Mouse (Mus musculus): ENCODE measurements around the gene Tmem132d.

The Tmem132d gene

DNA sequence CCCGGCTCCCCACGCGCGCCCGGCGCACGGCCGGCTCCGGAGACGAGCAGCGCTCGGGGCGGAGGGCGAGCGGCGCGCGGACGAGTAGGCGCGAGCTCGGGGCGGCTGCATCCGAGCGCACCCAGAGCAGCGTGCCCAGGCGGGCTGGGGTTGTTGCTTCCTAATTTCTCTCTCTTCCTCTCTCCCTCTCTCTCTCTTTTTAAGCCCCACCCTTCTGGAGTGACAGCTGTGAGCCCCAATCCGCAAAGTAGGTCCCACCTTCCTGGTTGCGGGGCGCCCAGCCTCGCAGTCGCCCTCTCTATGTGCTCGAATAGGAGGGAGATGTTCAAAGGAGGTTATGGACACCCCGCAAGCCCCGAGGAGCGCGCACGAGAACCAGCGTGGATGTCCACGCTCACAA lies at the start of gene Tmem132d:
TSS of gene Tmem132d (minus strand) at position 162 of the 400 bp plus-strand sequence.
- peak; percentile 56 to 67 for DNase-seq (ENCODE audit: low spot score in 2 of 2)

DNA sequence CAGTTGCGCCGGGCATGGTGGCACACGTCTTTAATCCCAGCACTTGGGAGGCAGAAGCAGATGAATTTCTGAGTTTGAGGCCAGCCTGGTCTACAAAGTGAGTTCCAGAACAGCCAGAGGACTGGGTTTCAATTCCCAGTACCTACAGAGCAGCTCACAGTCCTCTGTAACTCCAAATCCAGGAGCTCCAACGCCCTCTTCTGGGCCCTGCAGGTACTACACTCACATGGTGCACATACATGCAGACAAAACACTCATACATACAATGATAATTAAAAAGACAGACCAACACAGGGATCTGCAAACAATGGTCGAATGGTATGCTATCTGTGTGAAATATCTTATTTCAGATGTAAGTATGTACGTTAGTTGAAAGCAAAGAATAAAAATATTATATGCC lies 47.9 kb upstream of the Tmem132d start:
- no peak for DNase-seq (ENCODE audit: low spot score in 2 of 2)

DNA sequence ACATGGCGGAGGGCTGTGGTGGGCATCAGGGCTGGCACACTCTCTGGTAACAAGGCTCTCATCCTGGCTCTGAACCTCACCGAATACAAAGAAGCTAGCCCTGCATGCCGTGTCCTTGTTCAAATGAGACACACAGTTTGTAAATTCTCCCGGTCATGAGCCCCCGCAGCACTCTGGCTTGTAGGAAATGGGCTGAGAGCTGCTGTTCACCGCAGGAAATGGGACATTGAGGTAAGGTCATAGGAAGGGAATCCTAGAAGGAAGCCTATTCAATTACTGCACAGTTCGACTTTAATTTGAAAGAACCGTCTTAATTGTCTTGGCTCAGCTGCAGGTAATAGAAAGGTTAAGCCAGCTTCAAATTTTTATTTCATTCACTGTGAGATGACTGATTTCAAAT lies 42.5 kb upstream of the Tmem132d start:
- no peak for DNase-seq (ENCODE audit: low spot score in 2 of 2)

DNA sequence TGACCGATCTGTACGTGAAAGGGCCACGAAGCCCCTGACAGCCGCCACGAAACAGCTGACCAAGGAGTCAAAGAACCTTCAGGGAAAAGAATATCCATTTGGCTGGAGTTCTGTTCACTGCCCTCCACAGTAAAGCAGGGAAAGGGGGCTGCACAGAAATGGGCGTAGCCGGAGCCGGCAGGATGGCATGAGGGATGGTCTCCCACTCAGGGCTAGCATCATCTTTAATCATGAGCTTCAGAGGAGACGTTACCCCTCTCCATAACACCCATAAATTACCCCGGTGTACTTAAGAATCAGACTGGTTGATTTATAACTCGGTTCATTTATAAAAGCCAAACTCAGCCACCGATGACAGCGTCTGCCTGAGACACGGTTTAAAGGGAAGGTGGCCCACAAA lies 36.9 kb upstream of the Tmem132d start:
- DNase-seq (ENCODE audit: low spot score in 2 of 2), result no peak

DNA sequence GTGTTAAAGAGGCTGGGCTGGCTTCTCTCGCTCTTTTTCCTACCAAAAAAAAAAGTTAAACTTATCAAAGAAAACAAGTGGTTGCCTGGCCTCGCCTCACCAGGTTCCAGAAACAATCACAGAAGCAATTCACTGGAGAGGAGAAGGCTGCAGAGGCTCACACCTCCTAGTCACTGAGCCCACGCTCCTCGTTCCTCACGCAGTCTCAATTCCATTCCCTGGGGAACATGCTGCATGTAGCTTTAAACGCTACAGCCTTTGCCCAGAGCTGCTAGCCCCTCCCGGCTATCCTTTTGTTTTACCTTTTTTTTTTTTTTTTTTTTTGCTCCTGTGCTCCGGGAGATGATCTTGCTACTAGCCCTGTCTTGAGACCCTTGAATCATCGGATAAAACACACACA lies 31.6 kb upstream of the Tmem132d start:
- peak in 1 of 2 experiments; percentile 8 for DNase-seq (ENCODE audit: low spot score in 2 of 2)

DNA sequence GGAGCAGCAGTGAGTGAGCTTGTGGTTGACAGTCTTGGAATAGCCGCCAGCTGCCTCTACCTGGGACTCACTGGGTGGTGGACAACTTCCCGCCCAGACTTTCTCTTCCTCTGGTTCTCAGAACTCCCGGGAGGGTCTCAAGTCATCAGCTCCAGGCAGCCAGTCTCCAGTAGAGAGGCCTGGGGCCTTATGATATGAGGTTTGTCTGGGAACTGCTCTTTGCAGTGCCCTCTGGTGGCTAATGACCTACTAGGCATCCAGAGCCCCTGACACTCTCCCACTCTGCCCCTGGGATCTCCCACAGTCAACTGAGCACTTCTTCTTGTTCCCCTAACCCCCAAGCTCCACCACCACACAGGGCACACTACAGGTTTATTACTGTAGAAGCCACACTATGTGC lies 27.7 kb upstream of the Tmem132d start:
- no peak for DNase-seq (ENCODE audit: low spot score in 2 of 2)

DNA sequence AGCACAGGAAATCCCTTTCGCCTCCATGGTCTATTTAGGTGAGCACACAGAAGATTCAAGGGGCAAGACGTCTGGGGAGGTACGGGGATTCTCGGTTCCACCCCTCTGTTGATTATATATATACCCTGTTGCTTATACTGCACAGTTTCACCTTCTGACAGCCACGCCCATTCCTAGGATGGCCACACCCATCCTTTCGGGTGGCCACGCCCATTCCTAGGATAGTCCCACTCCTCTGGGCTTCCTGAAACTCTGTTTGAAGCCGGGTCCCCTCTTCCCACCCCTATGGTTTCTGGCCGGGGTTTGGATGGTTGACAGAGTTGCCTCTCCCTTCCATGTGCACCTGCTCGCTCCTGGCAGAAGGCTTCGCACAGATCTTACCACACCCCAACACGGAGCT lies 22.9 kb upstream of the Tmem132d start:
- no peak for DNase-seq (ENCODE audit: low spot score in 2 of 2)

DNA sequence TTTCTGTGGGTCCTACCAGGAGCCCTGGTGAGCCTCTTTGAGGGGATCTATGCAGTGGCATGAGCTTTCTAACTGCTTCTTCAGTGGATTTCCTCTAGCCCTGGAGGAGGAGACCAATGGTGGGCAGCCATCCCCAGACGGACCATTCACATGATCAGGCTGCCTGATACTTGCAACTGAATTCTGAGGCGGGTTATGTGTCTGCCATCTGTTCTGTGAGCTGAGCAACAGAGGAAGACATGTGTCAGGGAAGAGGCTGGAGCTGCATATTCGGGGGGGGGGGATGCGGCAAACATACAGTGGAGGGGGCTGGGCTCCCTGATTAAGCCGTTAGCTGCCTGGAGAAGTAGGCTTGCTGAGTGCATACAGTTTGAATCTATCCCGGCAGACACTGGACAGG lies 19.3 kb upstream of the Tmem132d start:
- DNase-seq (ENCODE audit: low spot score in 2 of 2), result no peak

DNA sequence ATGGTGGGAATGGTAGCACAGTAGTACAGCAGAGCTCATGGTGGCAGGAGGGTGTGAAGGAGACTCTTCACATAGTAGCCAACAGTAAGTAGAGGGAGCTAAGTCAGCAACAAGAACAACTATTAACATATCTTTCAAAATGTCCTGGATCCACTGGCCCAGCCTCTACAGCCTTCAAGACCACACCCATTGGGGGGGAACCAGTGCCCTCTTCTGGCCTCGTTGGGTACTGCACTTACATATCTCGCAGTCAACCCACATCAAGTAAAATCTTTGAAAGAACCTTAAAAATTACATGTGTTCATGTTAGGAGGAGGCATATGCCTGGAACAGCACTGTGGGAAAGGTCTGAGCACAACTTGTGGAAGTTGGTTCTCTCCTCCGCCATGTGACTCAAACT lies 17.9 kb upstream of the Tmem132d start:
- no peak for DNase-seq (ENCODE audit: low spot score in 2 of 2)

DNA sequence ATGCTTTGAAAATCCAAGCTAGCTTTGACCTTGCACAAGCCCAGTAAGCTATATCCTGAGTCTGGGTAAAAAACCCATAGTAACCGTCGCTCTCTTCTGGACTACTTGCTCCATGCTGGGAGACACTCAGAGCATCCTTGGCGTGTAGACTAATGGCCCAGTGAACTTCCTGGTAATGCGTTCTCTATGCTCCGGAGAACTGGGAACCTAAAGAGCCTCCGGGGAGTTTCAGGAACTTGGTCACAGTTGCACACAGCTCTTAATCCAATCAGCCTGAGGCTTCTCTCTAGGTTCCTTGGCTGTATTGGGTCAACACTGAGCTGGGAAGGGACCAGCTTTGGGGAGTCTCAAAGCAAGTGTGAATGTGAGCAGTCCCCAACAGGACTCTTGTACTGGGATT lies 12.0 kb upstream of the Tmem132d start:
- no peak for DNase-seq (ENCODE audit: low spot score in 2 of 2)

DNA sequence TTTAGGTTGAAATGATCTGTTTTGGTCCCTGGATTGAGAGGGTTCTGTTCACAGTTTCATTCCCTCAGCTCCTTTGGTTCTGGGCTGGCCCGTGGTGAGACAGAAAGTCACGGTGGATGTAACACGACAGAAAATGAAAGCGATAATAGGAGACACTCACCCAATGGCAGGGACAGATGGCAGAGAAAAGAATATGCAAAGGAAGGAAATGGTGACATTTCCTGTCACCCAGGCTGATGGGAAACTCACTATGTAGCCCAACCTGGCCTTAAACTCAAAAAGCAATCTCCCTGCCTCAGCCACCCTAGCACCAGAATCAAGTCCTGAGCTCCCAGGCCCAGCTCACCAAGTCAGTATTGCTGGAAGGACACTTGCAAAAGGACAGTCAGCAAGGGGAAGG lies 11.0 kb upstream of the Tmem132d start:
- DNase-seq (ENCODE audit: low spot score in 2 of 2), result no peak

DNA sequence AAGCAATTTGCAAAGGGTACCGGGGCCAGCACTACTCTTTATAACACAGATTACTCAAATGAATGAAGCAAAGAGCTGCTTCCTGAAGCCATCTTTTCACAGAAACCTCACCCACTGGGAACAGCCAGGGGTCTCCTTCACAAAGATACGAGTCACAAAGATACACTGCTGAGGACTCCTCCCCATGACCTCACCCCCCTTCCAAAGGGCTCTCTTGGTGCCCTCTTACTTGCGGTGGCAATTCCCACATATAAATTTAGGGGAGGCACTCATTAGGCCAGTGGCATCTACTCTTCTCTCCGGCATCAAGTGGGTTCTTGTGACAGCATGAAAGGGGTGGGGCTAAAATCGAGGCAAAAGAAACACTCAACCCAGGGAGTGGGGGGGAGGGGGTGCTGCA lies 8.2 kb upstream of the Tmem132d start:
- no peak for DNase-seq (ENCODE audit: low spot score in 2 of 2)

DNA sequence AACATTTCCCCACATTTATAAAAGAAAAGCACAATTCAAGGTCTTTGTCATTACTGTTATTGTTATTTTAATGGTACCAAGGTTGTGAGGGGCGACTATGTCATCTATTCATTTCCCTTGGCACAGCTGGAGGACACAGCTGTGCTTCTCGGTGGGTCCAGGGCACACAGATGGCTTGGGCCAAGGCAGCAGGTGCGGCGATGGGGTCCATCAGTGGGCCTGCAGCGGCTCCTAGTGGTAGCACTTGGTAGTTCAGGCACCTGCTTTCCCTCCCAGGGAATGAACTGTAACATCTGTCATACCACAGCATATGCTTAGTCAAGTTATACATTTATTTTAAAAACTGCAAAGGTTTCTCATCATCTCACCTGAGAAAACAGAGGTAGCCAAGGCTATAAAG lies 7.0 kb upstream of the Tmem132d start:
- peak; percentile 48 to 49 for DNase-seq (ENCODE audit: low spot score in 2 of 2)

DNA sequence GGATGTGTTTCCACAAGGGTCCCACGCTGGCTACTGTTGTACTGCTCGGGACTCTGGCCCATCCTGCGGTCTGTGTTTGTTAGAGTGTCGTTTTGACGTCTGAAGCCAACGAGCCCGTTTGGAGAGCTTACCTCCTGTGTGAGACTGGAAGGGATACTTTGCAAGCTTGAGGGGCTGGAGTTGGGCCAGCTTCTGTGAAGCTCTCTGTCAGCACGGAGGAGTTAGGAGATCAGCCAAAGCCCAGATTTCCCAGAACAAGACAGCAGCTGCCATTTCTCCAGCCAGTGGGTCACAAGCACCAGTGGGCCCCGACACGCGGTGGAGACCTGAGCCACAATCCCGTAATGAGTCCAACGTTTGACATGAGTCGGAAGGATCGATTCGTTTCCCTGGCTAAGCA lies 5.2 kb upstream of the Tmem132d start:
- no peak for DNase-seq (ENCODE audit: low spot score in 2 of 2)

DNA sequence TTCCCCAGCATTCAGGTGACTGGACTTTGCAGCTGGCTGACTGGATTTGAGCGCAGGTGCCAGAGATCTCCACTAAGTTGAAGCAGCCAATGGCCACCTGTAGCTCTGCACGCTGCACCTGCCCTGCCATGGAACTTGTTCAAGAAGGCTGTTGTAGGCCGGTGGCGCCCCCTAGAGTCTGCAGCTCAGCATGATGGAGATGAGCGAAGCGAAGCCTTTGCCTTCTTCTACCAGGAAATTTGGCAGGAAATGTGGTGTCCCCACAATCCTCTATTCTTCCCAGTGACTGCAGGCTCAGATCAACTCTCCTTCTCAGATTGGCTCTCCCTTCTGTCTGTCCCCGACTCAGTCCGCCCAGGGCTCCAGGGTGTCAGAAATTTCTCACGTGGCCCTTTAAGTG lies 4.0 kb upstream of the Tmem132d start:
- peak; percentile 71 to 79 for DNase-seq (ENCODE audit: low spot score in 2 of 2)

DNA sequence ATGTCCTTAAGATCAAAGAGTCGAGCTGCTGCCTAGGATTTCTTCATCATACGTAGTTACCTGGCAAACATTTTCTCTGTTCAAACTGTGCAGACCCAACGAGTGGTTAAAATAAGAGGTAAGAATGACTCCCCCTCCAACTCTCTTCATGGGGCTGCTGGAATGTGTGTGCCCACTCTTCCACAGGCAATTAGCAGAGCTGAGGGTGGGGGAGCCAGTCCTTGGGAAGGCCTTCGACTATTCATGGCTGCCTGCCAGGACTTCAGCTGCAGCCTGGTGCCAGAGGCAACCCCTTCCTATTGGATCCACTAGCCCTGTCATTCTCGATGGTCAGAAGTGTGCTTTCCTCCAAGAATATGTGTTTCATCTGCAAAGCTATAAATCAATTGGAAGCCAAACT lies 2.8 kb upstream of the Tmem132d start:
- DNase-seq (ENCODE audit: low spot score in 2 of 2), result no peak

DNA sequence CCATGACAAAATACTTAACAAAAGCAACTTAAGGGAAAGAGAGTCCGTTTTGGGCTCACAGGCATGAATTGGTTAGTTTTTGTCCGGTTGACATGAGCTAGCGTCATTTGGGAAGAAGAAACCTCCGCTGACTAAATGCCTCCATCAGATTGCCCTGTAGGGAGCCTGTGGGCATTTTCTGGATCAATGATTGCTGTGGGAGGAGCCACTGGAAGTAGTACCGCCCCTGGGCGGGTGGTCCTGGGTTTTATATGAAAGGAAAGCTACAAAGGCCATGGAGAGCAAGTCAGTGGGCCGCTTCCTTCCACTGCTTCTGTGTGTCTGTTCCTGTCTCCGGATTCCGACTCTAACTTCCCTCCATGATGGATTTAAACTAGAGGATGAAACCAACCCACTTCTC lies 909 bp upstream of the Tmem132d start:
- DNase-seq (ENCODE audit: low spot score in 2 of 2), result no peak

DNA sequence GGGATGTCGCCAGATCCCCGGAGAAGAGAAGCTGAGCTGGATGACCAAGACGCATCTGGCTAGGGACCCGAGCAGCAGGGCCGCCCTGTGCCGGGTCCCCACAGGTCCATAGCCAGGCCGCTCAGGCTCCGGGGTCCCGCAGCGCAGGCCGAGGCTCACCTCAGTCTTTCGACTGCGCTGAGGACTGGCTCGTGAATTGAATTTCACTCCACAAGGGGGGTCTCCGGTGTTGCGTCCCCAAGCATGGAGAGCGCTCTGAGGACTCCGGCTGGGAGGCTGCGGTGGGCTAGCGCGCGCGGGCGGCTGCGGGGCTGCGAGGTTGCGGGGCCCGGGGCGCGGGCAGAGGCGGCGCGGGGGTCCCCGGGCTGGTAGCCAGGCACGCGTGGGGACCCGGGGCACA lies 455 bp downstream of the Tmem132d start:
- DNase-seq (ENCODE audit: low spot score in 2 of 2), result no peak

DNA sequence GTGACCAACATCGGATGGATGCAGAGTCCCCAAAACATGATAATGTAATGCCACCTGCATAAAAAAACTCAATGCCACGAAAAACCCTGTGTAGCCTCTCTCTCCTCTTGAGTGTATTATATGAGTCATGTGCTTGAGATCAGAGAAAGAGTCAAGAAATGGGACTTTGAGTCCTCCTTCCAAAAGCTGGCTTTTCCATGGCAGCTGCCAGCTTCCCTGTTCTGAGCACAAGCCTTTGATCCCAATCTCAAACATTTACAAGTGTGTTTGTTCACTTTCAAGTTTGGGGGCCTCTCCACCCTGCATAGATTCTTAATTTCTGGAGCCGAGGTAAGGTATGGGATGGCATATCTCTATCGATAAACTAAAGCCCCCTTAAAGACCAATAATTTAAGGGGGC lies 8.2 kb downstream of the Tmem132d start:
- no peak for DNase-seq (ENCODE audit: low spot score in 2 of 2)

DNA sequence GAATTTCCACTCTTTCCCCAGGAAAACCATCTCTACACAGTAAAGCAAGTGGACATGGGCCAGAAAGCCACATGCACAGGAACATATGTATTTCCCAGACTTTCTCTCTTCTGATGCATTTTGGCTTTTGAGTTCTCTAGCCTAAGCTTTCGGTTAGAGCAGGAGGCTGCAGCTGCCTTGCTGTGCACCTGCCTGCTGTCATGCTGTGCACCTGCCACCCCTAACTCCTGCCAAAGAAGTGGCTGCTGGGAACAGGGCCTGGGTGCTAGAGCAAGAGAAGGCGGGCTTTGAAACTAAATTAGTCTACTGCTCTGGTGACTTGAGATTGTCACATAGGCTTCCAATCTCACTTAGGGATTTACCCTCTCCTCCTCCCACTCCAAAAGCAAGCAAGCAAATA lies 8.7 kb downstream of the Tmem132d start:
- DNase-seq (ENCODE audit: low spot score in 2 of 2), result no peak

DNA sequence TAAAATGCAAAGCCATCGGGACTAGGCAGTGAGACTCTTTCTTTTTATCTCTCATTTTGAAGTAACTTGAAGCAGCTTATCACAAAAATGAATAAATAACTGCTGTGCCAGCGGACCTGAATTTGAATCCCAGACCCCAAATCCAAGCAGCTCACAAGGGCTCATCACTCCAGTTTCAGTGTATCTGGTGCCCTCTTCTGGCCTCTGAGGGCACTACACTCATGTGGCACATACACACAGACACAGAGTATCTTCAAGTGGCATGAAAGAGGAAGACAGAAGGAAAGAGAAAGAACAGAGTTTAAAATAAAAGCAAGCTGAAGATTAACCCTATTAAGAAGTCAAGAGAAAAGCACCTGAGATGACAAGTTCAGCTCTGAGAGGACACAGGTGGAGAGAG lies 10.8 kb downstream of the Tmem132d start:
- no peak for DNase-seq (ENCODE audit: low spot score in 2 of 2)

DNA sequence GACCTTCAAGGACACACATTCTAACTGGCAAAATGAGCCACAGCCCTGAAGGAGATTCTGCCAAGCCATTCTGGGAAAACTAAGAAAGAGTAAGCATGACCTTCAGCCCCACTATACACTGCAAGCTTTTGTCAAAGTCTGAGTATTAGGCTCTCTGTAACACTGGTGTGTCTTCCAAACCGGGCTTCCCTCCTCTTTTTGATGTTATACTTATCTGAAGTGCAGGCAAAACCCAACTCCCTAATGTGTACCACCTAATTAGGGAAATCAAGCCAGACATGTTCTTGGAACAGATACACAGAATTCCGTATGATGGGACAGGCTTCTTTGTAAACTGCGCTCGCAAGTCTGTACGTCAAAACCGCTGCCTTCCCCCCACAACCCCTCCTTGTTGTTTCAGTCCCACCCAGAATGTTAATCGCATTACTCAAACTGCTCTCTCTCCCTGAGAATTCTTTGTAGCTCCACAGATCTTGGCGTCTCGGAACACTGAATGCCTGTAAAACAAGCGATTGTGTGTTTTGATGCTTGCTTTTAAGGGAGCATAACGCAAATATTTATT lies 14.6 kb downstream of the Tmem132d start:
- DNase-seq (ENCODE audit: low spot score in 2 of 2), result no peak

DNA sequence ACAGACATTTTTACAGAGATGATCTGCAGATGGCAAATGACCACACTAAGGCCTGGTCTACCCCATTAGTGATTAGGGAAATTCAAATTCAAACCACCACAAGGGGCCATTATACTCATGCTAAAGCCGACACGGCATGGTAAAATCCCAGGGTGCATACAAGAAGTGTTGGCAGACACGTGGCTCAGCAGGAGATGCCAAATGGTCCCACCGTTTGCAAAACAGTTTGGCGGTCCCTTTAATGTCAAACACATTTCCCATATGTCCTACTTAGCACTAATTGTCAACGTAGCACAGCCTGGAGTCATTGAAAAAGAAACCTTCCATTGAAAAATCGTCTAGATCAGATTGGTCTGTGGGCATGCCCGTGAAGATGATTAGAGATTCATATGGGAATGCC lies 18.8 kb downstream of the Tmem132d start:
- DNase-seq (ENCODE audit: low spot score in 2 of 2), result no peak

DNA sequence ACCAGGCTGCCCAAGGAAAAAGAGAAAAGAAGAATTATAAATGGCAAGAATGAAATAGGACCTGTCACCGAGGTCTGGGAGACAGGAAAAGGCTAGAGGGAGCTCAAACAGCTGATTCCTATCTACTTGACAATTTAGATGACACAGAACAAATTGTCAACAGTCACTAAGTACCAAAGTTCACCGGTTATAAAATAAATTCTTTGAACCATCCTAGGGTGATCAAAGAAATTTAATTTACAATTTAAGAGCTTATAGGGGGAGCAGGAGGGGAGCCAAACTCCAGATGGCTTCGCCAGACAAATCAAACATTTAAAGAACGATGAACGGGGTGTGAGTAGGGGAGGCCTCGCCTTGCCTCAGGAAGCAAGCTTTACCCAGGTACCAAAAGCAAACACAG lies 20.6 kb downstream of the Tmem132d start:
- no peak for DNase-seq (ENCODE audit: low spot score in 2 of 2)

DNA sequence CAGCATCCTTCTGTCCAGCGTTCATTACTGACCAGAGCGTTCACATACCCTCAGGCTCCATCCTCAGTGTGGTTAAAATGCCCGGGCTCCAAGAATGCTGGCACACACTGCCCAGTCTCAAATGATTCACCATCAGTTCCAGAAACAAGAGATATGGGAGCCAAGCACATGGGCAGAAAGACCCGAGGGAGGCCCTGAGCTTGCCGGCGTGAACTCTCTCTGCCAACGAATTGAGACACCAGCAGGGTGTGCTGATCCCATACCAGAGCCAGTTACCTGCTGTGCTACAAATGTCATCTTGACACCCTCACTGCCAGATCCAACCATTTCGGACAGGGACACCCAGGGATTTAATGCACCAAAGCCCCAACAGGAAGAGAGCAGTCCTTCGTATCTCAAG lies 25.3 kb downstream of the Tmem132d start:
- DNase-seq (ENCODE audit: low spot score in 2 of 2), result no peak
